Mouse (Mus musculus) forebrain, embryonic 10.5 days (tissue): ENCODE results near the gene Pigv. TPM values are rescaled to one million over a fixed set of nuclear protein-coding genes. Genes with fewer than 3 reads are reported as not detected.
"Not testable (repeated sequence)": the region's sequence is repeated elsewhere in the genome, so short reads cannot be mapped to it uniquely, and the experiment has no call there.

Experiments
- DNase-seq: peaks from one replicate; pipeline ENCODE4 v3.0.0-alpha.2; 2017; ENCODE audit warnings: low spot score; ENCODE audit errors: extremely low spot score
- H3K27ac ChIP-seq: fragments of 300-500 bp; sonication (generic); 2 replicates; pipeline ENCODE4 v1.5.1; 2016; ENCODE audit warnings: mild to moderate bottlenecking
- H3K27me3 ChIP-seq: fragments of 300-500 bp; sonication (generic); 2 replicates; pipeline ENCODE4 v1.6.1; 2016; ENCODE audit warnings: mild to moderate bottlenecking; ENCODE audit not compliant: poor library complexity, severe bottlenecking
- H3K36me3 ChIP-seq: fragments of 300-500 bp; sonication (generic); replicated peaks from 2 replicates; pipeline ENCODE4 v1.6.1; 2016; ENCODE audit warnings: mild to moderate bottlenecking, moderate library complexity
- H3K4me1 ChIP-seq: fragments of 300-500 bp; sonication (generic); 2 replicates; pipeline ENCODE4 v1.6.1; 2016
- H3K4me3 ChIP-seq: fragments of 300-500 bp; sonication (generic); 2 replicates; pipeline ENCODE4 v1.5.1; 2016; ENCODE audit warnings: mild to moderate bottlenecking, moderate library complexity
- H3K9me3 ChIP-seq: fragments of 300-500 bp; sonication (generic); 2 replicates; pipeline ENCODE4 v1.6.1; 2016; ENCODE audit warnings: mild to moderate bottlenecking, moderate library complexity
- WGBS: fragments of 180-500 bp; shearing (Covaris S2); methylation state at CpG from one replicate; pipeline ENCODE4 v1.1.7; 2016; 5-methylcytosine and 5-hydroxymethylcytosine counted together
- polyA plus RNA-seq: library from polyadenylated mRNA; unstranded; fragments of >200 nt; fragmentation: Nextera tagmentation; extraction: Ambion mirVana; gene quantifications from 2 replicates; pipeline ENCODE4 v1.2.1, GENCODE M21; 2016

Gene Pigv
- polyA plus RNA-seq, 1 experiment from 2014 or later: 17.3 TPM

GRCm38 (mm10) chr4:133651986-133652385 lies 20.5 kb downstream of the Pigv start:
- H3K9me3 ChIP-seq: no peaks in the 10 kb centered on the region
- H3K4me1 ChIP-seq: peaks cover 17% of the 10 kb centered on the region
- WGBS: 76% methylated on average over 4 of the region's 4 CpGs
- no peak overlapping the region for H3K4me3 ChIP-seq
- H3K27ac ChIP-seq: no peak overlapping the region
- no peaks in the 10 kb centered on the region for H3K27me3 ChIP-seq
- DNase-seq: no peak
- H3K36me3 ChIP-seq: no peaks in the 10 kb centered on the region

GRCm38 (mm10) chr4:133651445-133651844 lies 21.0 kb downstream of the Pigv start:
- DNase-seq: no peak
- WGBS: 64% methylated on average over 10 of the region's 10 CpGs
- Histone ChIP-seq H3K4me3 (no peak overlapping the region), H3K27ac (no peak overlapping the region), H3K4me1 (peaks cover 13% of the 10 kb centered on the region), H3K9me3 (no peaks in the 10 kb centered on the region), H3K36me3 (no peaks in the 10 kb centered on the region), H3K27me3 (no peaks in the 10 kb centered on the region)

GRCm38 (mm10) chr4:133649989-133650699 lies 22.3 kb downstream of the Pigv start, which contains the start of gene Zdhhc18:
Zdhhc18 (minus strand) TSS chr4:133650154.
- 39% methylated on average over 7 of the region's 7 CpGs for WGBS
- peak within 1 kb of the TSS; percentile 32 for H3K4me3 ChIP-seq
- peaks cover 3% of the 10 kb centered on the region; the same call in 1 of the 2 replicates for H3K9me3 ChIP-seq
- DNase-seq: peak; percentile 70
- peak within 1 kb of the TSS; percentile 51; the same call in 1 of the 2 replicates for H3K27ac ChIP-seq
- H3K4me1 ChIP-seq: peaks cover 10% of the 10 kb centered on the region
- no peaks in the 10 kb centered on the region for H3K36me3 ChIP-seq
- no peaks in the 10 kb centered on the region for H3K27me3 ChIP-seq

GRCm38 (mm10) chr4:133649464-133649863 lies 23.0 kb downstream of the Pigv start:
- not testable (repeated sequence) for DNase-seq, H3K4me1 ChIP-seq, H3K27ac ChIP-seq, H3K9me3 ChIP-seq, H3K36me3 ChIP-seq, H3K27me3 ChIP-seq
- peak overlapping the region; percentile 32 for H3K4me3 ChIP-seq
- WGBS: 86% methylated on average over 5 of the region's 5 CpGs

GRCm38 (mm10) chr4:133645680-133646079 lies 26.8 kb downstream of the Pigv start:
- WGBS: 39% methylated on average over 21 of the region's 21 CpGs
- Histone ChIP-seq H3K9me3 (peaks cover 19% of the 10 kb centered on the region; the same call in 1 of the 2 replicates), H3K4me1 (peaks cover 3% of the 10 kb centered on the region; the same call in 1 of the 2 replicates), H3K36me3 (no peaks in the 10 kb centered on the region), H3K27me3 (no peaks in the 10 kb centered on the region), H3K27ac (no peak overlapping the region), H3K4me3 (no peak overlapping the region)
- DNase-seq: no peak

GRCm38 (mm10) chr4:133645195-133645594 lies 27.3 kb downstream of the Pigv start:
- 86% methylated on average over 3 of the region's 3 CpGs for WGBS
- Histone ChIP-seq H3K27ac (no peak overlapping the region), H3K36me3 (no peaks in the 10 kb centered on the region), H3K27me3 (no peaks in the 10 kb centered on the region), H3K4me1 (peaks cover 3% of the 10 kb centered on the region; the same call in 1 of the 2 replicates), H3K4me3 (no peak overlapping the region), H3K9me3 (peaks cover 19% of the 10 kb centered on the region; the same call in 1 of the 2 replicates)
- no peak for DNase-seq

GRCm38 (mm10) chr4:133634043-133634410 lies 38.4 kb downstream of the Pigv start:
- 79% methylated on average over 5 of the region's 5 CpGs for WGBS
- Histone ChIP-seq H3K27ac (no peak overlapping the region), H3K4me1 (peaks cover 33% of the 10 kb centered on the region), H3K9me3 (no peaks in the 10 kb centered on the region), H3K36me3 (peaks cover 9% of the 10 kb centered on the region; the same call in 1 of the 2 replicates), H3K27me3 (no peaks in the 10 kb centered on the region), H3K4me3 (peak overlapping the region; percentile 73; the same call in 1 of the 2 replicates)
- DNase-seq: no peak

GRCm38 (mm10) chr4:133633332-133634042 lies 39.0 kb downstream of the Pigv start:
- WGBS: 7% methylated on average over 47 of the region's 47 CpGs
- Histone ChIP-seq H3K9me3 (no peaks in the 10 kb centered on the region), H3K27ac (peak overlapping the region; percentile 88), H3K4me3 (peak overlapping the region; percentile 73), H3K36me3 (peaks cover 9% of the 10 kb centered on the region; the same call in 1 of the 2 replicates), H3K4me1 (peaks cover 33% of the 10 kb centered on the region), H3K27me3 (no peaks in the 10 kb centered on the region)
- DNase-seq: peak; percentile 80

- peak; percentile 54 for DNase-seq
- H3K4me3 ChIP-seq: peak overlapping the region; percentile 73
- no peaks in the 10 kb centered on the region for H3K27me3 ChIP-seq
- H3K9me3 ChIP-seq: no peaks in the 10 kb centered on the region
- peaks cover 33% of the 10 kb centered on the region for H3K4me1 ChIP-seq
- peak overlapping the region; percentile 88 for H3K27ac ChIP-seq
- WGBS: 2% methylated on average over 52 of the region's 69 CpGs
- peaks cover 9% of the 10 kb centered on the region; the same call in 1 of the 2 replicates for H3K36me3 ChIP-seq
These were observed 39.7 kb downstream of the Pigv start for GRCm38 (mm10) chr4:133632483-133633327.

- whole genome bisulfite sequencing: 55% methylated on average over 9 of the region's 9 CpGs
- H3K27me3 ChIP-seq: no peaks in the 10 kb centered on the region
- DNase-seq: no peak
- peaks cover 12% of the 10 kb centered on the region for H3K36me3 ChIP-seq
- H3K4me3 ChIP-seq: peak overlapping the region; percentile 73
- H3K4me1 ChIP-seq: peaks cover 35% of the 10 kb centered on the region
- no peaks in the 10 kb centered on the region for H3K9me3 ChIP-seq
- H3K27ac ChIP-seq: peak overlapping the region; percentile 88
These were observed 40.6 kb downstream of the Pigv start for GRCm38 (mm10) chr4:133631769-133632411.

- peaks cover 19% of the 10 kb centered on the region for H3K36me3 ChIP-seq
- peaks cover 41% of the 10 kb centered on the region for H3K4me1 ChIP-seq
- 84% methylated on average over 14 of the region's 14 CpGs for WGBS
- no peaks in the 10 kb centered on the region for H3K9me3 ChIP-seq
- peak overlapping the region; percentile 73; the same call in 1 of the 2 replicates for H3K4me3 ChIP-seq
- H3K27ac ChIP-seq: no peak overlapping the region
- DNase-seq: no peak
- no peaks in the 10 kb centered on the region for H3K27me3 ChIP-seq
These were observed 41.2 kb downstream of the Pigv start for GRCm38 (mm10) chr4:133631071-133631768.
